Mouse (Mus musculus): Measurements from ENCODE around the gene Fggy.

DNA sequence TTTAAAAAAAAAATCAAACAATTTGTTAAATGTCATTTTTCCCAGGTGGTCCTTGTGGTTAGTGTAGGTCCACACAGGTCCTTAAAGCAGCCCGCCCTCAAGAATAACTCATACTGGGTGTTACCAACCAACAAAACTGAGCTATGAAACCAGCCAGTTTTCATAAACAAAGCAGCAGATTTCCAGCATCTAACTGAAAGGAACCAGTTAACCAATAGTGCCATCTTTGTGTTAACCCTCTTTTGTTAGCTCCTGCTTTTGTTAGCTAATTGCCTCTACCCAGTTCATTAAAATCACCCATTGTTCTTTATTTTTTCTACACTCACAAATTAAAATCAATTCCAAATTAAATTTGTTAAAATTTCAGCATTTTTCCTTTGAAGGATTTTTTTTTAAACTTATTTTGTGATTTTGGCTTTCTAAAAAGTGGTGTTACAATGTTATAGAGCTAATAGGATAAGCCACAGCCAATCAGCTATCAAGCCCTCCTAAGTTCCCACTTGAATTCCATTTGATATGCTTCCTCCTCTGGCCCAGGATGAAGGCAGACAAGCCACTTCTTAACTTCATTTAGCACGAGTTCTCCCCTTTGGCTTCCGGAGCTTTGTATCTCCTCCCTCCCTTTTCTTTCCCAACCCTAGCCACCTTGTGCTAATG, 15.8 kb upstream of the Fggy start:
- TF ChIP-seq CTCF (IDR thresholded peaks at IDR 0.05; ENCODE audit: low read depth) (no peak), EP300 (IDR thresholded peaks at IDR 0.05; ENCODE audit: low read depth) (no peak)

Data from liver, embryonic 14.5 days (tissue).